Mouse (Mus musculus): Measurements from ENCODE around the gene Tlk2. TPM values are rescaled to one million over a fixed set of nuclear protein-coding genes. Genes with fewer than 3 reads are reported as not detected.
"Not testable (repeated sequence)": the region's sequence is repeated elsewhere in the genome, so short reads cannot be mapped to it uniquely, and the experiment has no call there.

The Tlk2 gene
- 66.1 TPM for polyA plus RNA-seq (2021)

- H3K27me3 ChIP-seq, result no peaks in the 10 kb centered on the region
- in situ Hi-C loops (cut with MboI; ENCODE audit: low pct_unique_long_range_greater_than_20kb), result no loop called here
- ChIA-PET CTCF (interaction anchor here (1.7 kb wide), 1 partner anchor 33 kb away, joined by 3 read pairs; no protein-coding TSS in a partner anchor), POLR2A (interaction anchor here (0.6 kb wide), 1 partner anchor 142 kb away, joined by 3 read pairs; no protein-coding TSS in a partner anchor)
- ATAC-seq, result no peak
- DNase-seq (ENCODE audit: low read depth, low spot score), result no peak
- TF ChIP-seq CTCF (IDR thresholded peaks at IDR 0.05), result no peak
Observed at GRCm38 (mm10) chr11:105178516-105178915, at the start of gene Tlk2. Tlk2 (plus strand) TSS chr11:105178807.

- no peak for TF ChIP-seq CTCF (IDR thresholded peaks at IDR 0.05)
- H3K27me3 ChIP-seq, result no peaks in the 10 kb centered on the region
- no peak for ATAC-seq
- POLR2A ChIA-PET, result no interaction called here
- no peak for DNase-seq (ENCODE audit: low read depth, low spot score)
- in situ Hi-C loops (cut with MboI; ENCODE audit: low pct_unique_long_range_greater_than_20kb), result loop anchor here (25.0 kb wide), 1 partner anchor 823 kb away; no protein-coding TSS in a partner anchor
- CTCF ChIA-PET, result no interaction called here
Observed at GRCm38 (mm10) chr11:105135692-105136091, 42.9 kb upstream of the Tlk2 start.

- H3K27me3 ChIP-seq; POLR2A ChIA-PET; ATAC-seq; DNase-seq (ENCODE audit: low read depth, low spot score); CTCF ChIA-PET: not testable (repeated sequence)
- in situ Hi-C loops (cut with MboI; ENCODE audit: low pct_unique_long_range_greater_than_20kb), result loop anchor here (25.0 kb wide), 1 partner anchor 825 kb away; no protein-coding TSS in a partner anchor
Observed at GRCm38 (mm10) chr11:105137255-105137654, 41.4 kb upstream of the Tlk2 start.

GRCm38 (mm10) chr11:105140512-105140911 is 38.1 kb upstream of the Tlk2 start:
- H3K27me3 ChIP-seq; CTCF ChIA-PET; DNase-seq (ENCODE audit: low read depth, low spot score); ATAC-seq: not testable (repeated sequence)
- in situ Hi-C loops (cut with MboI; ENCODE audit: low pct_unique_long_range_greater_than_20kb), result loop anchor here (25.0 kb wide), 1 partner anchor 828 kb away; no protein-coding TSS in a partner anchor
- POLR2A ChIA-PET, result interaction anchor here (0.6 to 0.7 kb wide), 2 partner anchors 163 to 556 kb away, joined by 5 to 6 read pairs; no protein-coding TSS in a partner anchor

- no peak for TF ChIP-seq CTCF (IDR thresholded peaks at IDR 0.05)
- CTCF ChIA-PET, result no interaction called here
- in situ Hi-C loops (cut with MboI; ENCODE audit: low pct_unique_long_range_greater_than_20kb), result loop anchor here (25.0 kb wide), 1 partner anchor 829 kb away; no protein-coding TSS in a partner anchor
- no peak for ATAC-seq
- POLR2A ChIA-PET, result no interaction called here
- H3K27me3 ChIP-seq, result no peaks in the 10 kb centered on the region
- DNase-seq (ENCODE audit: low read depth, low spot score), result no peak
Observed at GRCm38 (mm10) chr11:105141115-105141514, 37.5 kb upstream of the Tlk2 start.

- in situ Hi-C loops (cut with MboI; ENCODE audit: low pct_unique_long_range_greater_than_20kb), result loop anchor here (25.0 kb wide), 1 partner anchor 831 kb away; no protein-coding TSS in a partner anchor
- no peak for TF ChIP-seq CTCF (IDR thresholded peaks at IDR 0.05)
- CTCF ChIA-PET, result no interaction called here
- DNase-seq (ENCODE audit: low read depth, low spot score) (no peak), ATAC-seq (no peak)
- no peaks in the 10 kb centered on the region for H3K27me3 ChIP-seq
- POLR2A ChIA-PET, result no interaction called here
Observed at GRCm38 (mm10) chr11:105143564-105143963, 35.0 kb upstream of the Tlk2 start.

GRCm38 (mm10) chr11:105144084-105144483 is 34.5 kb upstream of the Tlk2 start:
- CTCF ChIA-PET, result interaction anchor here (1.2 kb wide), 1 partner anchor 23 kb away, joined by 3 read pairs; no protein-coding TSS in a partner anchor
- in situ Hi-C loops (cut with MboI; ENCODE audit: low pct_unique_long_range_greater_than_20kb), result loop anchor here (25.0 kb wide), 1 partner anchor 832 kb away; no protein-coding TSS in a partner anchor
- POLR2A ChIA-PET, result no interaction called here
- DNase-seq (ENCODE audit: low read depth, low spot score), result no peak
- no peaks in the 10 kb centered on the region for H3K27me3 ChIP-seq
- no peak for TF ChIP-seq CTCF (IDR thresholded peaks at IDR 0.05)
- no peak for ATAC-seq

- ChIA-PET POLR2A (no interaction called here), CTCF (interaction anchor here (1.0 to 1.2 kb wide), 2 partner anchors 24 to 34 kb away, joined by 3 read pairs; partner anchors contain the start of gene Tlk2)
- no peaks in the 10 kb centered on the region for H3K27me3 ChIP-seq
- no peak for TF ChIP-seq CTCF (IDR thresholded peaks at IDR 0.05)
- in situ Hi-C loops (cut with MboI; ENCODE audit: low pct_unique_long_range_greater_than_20kb), result loop anchor here (25.0 kb wide), 1 partner anchor 832 kb away; no protein-coding TSS in a partner anchor
- ATAC-seq, result no peak
- DNase-seq (ENCODE audit: low read depth, low spot score), result no peak
Observed at GRCm38 (mm10) chr11:105144508-105145210, 33.9 kb upstream of the Tlk2 start.

- ChIA-PET CTCF (interaction anchor here (1.0 to 1.5 kb wide), 3 partner anchors 17 to 33 kb away, joined by 3 to 4 read pairs (median 3); partner anchors contain the start of gene Tlk2), POLR2A (no interaction called here)
- in situ Hi-C loops (cut with MboI; ENCODE audit: low pct_unique_long_range_greater_than_20kb), result loop anchor here (25.0 kb wide), 1 partner anchor 833 kb away; no protein-coding TSS in a partner anchor
- TF ChIP-seq CTCF (IDR thresholded peaks at IDR 0.05), result no peak
- DNase-seq (ENCODE audit: low read depth, low spot score), result no peak
- no peak for ATAC-seq
- H3K27me3 ChIP-seq, result no peaks in the 10 kb centered on the region
Observed at GRCm38 (mm10) chr11:105145211-105145610, 33.4 kb upstream of the Tlk2 start.

GRCm38 (mm10) chr11:105146593-105146992 is 32.0 kb upstream of the Tlk2 start, which contains the start of gene Gm10842:
Gm10842 (plus strand) TSS chr11:105146893.
- no peak for ATAC-seq
- ChIA-PET CTCF (interaction anchor here (1.5 kb wide), 1 partner anchor 18 kb away, joined by 4 read pairs; no protein-coding TSS in a partner anchor), POLR2A (no interaction called here)
- in situ Hi-C loops (cut with MboI; ENCODE audit: low pct_unique_long_range_greater_than_20kb), result loop anchor here (25.0 kb wide), 1 partner anchor 834 kb away; no protein-coding TSS in a partner anchor
- H3K27me3 ChIP-seq, result no peaks in the 10 kb centered on the region
- TF ChIP-seq CTCF (IDR thresholded peaks at IDR 0.05), result no peak
- no peak for DNase-seq (ENCODE audit: low read depth, low spot score)

GRCm38 (mm10) chr11:105149353-105149752 is 29.3 kb upstream of the Tlk2 start:
- in situ Hi-C loops (cut with MboI; ENCODE audit: low pct_unique_long_range_greater_than_20kb), result loop anchor here (25.0 kb wide), 1 partner anchor 837 kb away; no protein-coding TSS in a partner anchor
- no peak for DNase-seq (ENCODE audit: low read depth, low spot score)
- ChIA-PET POLR2A (no interaction called here), CTCF (interaction anchor here (0.7 kb wide), 1 partner anchor 1443 kb away, joined by 3 read pairs; no protein-coding TSS in a partner anchor)
- ATAC-seq, result no peak
- TF ChIP-seq CTCF (IDR thresholded peaks at IDR 0.05), result no peak
- H3K27me3 ChIP-seq, result no peaks in the 10 kb centered on the region

Data from Patski (cell line).